Mouse (Mus musculus) midbrain, embryonic 14.5 days (tissue): Measurements from ENCODE around the gene Slc45a1. TPM values are rescaled to one million over a fixed set of nuclear protein-coding genes. Genes with fewer than 3 reads are reported as not detected.
A peak's percentile ranks its signal among the peaks of the same experiment; 100 is the strongest.

Experiments used
- ATAC-seq: fragments of 200-750 bp; cut with Nextera tagmentation; 2 replicates; pipeline ENCODE4 v1.8.0; 2017; ENCODE audit warnings: moderate number of reproducible peaks, moderate library complexity; ENCODE audit not compliant: low FRiP score, low TSS enrichment
- DNase-seq: peaks from one replicate; pipeline ENCODE4 v3.0.0-alpha.2; 2015
- H3K27ac ChIP-seq: fragments of 300-500 bp; sonication (generic); replicated peaks from 2 replicates; pipeline ENCODE4 v1.5.1; 2014; ENCODE audit warnings: mild to moderate bottlenecking, low read depth, low read length, moderate library complexity
- H3K27me3 ChIP-seq: fragments of 300-500 bp; sonication (generic); 2 replicates; pipeline ENCODE4 v1.6.1; 2014; ENCODE audit warnings: low read length, control low read depth, mixed read lengths; ENCODE audit not compliant: control insufficient read depth, insufficient read depth
- H3K36me3 ChIP-seq: fragments of 300-500 bp; sonication (generic); 2 replicates; pipeline ENCODE4 v1.6.1; 2014; ENCODE audit warnings: low read length, control low read depth; ENCODE audit not compliant: control insufficient read depth, insufficient read depth
- H3K4me1 ChIP-seq: fragments of 300-500 bp; sonication (generic); 2 replicates; pipeline ENCODE4 v1.6.1; 2014; ENCODE audit warnings: mild to moderate bottlenecking, antibody characterized with exemption, low read length, control low read depth; ENCODE audit not compliant: control insufficient read depth, insufficient read depth
- H3K4me2 ChIP-seq: fragments of 300-500 bp; sonication (generic); 2 replicates; pipeline ENCODE4 v1.6.1; 2014; ENCODE audit warnings: mild to moderate bottlenecking, low read length, moderate library complexity
- H3K4me3 ChIP-seq: fragments of 300-500 bp; sonication (generic); replicated peaks from 2 replicates; pipeline ENCODE4 v1.5.1; 2014; ENCODE audit warnings: low read depth, low read length
- H3K9ac ChIP-seq: fragments of 300-500 bp; sonication (generic); replicated peaks from 2 replicates; pipeline ENCODE4 v1.6.1; 2014; ENCODE audit warnings: mild to moderate bottlenecking, low read length, moderate library complexity
- H3K9me3 ChIP-seq: fragments of 300-500 bp; sonication (generic); 2 replicates; pipeline ENCODE4 v1.6.1; 2016; ENCODE audit warnings: low read length, control low read depth, mixed read lengths; ENCODE audit not compliant: control insufficient read depth
- WGBS: fragments of 180-500 bp; shearing (Covaris S2); extraction: QIAGEN DNeasy Blood & Tissue Kit; methylation state at CpG from one replicate; pipeline ENCODE4 v1.1.7; 2014; 5-methylcytosine and 5-hydroxymethylcytosine counted together
- polyA plus RNA-seq: library from polyadenylated mRNA; unstranded; fragments of >200 nt; fragmentation: Nextera tagmentation; extraction: Ambion mirVana; gene quantifications from 2 replicates; pipeline ENCODE4 v1.2.1, GENCODE M21; 2014

The Slc45a1 gene
- polyA plus RNA-seq, 1 experiment from 2014 or later, result 28.0 TPM

- Histone ChIP-seq H3K4me2 (no peak overlapping the region), H3K4me3 (no peak overlapping the region), H3K9me3 (peaks cover 2% of the 10 kb centered on the region; the same call in 1 of the 2 replicates), H3K36me3 (no peaks in the 10 kb centered on the region), H3K27ac (no peak overlapping the region), H3K4me1 (peaks cover 6% of the 10 kb centered on the region; the same call in 1 of the 2 replicates), H3K27me3 (no peaks in the 10 kb centered on the region), H3K9ac (no peak overlapping the region)
- WGBS, result 68% methylated on average over 7 of the region's 8 CpGs
- DNase-seq, result no peak
- ATAC-seq, result no peak
Measured at GRCm38 (mm10) chr4:150685778-150686493, 34.0 kb upstream of the Slc45a1 start.

- H3K9ac ChIP-seq, result no peak overlapping the region
- no peak for ATAC-seq
- WGBS, result 64% methylated on average over 15 of the region's 15 CpGs
- H3K9me3 ChIP-seq, result peaks cover 3% of the 10 kb centered on the region; the same call in 1 of the 2 replicates
- no peaks in the 10 kb centered on the region for H3K36me3 ChIP-seq
- no peak overlapping the region for H3K4me2 ChIP-seq
- DNase-seq, result no peak
- H3K4me1 ChIP-seq, result peaks cover 6% of the 10 kb centered on the region; the same call in 1 of the 2 replicates
- H3K27ac ChIP-seq, result no peak overlapping the region
- no peak overlapping the region for H3K4me3 ChIP-seq
- H3K27me3 ChIP-seq, result no peaks in the 10 kb centered on the region
Measured at GRCm38 (mm10) chr4:150685043-150685777, 33.2 kb upstream of the Slc45a1 start.

GRCm38 (mm10) chr4:150680373-150680772, 28.4 kb upstream of the Slc45a1 start:
- Histone ChIP-seq H3K4me1 (no peaks in the 10 kb centered on the region; the same call in 1 of the 2 replicates), H3K27ac (no peak overlapping the region), H3K36me3 (no peaks in the 10 kb centered on the region), H3K27me3 (no peaks in the 10 kb centered on the region), H3K9me3 (peaks cover 3% of the 10 kb centered on the region; the same call in 1 of the 2 replicates), H3K9ac (no peak overlapping the region), H3K4me2 (no peak overlapping the region), H3K4me3 (no peak overlapping the region)
- WGBS, result 85% methylated on average over 5 of the region's 5 CpGs
- ATAC-seq (no peak), DNase-seq (no peak)

GRCm38 (mm10) chr4:150678789-150679188, 26.8 kb upstream of the Slc45a1 start:
- ATAC-seq (no peak), DNase-seq (no peak)
- Histone ChIP-seq H3K9me3 (peaks cover 3% of the 10 kb centered on the region; the same call in 1 of the 2 replicates), H3K36me3 (no peaks in the 10 kb centered on the region), H3K27ac (no peak overlapping the region), H3K9ac (no peak overlapping the region), H3K4me2 (no peak overlapping the region), H3K4me1 (no peaks in the 10 kb centered on the region), H3K27me3 (no peaks in the 10 kb centered on the region), H3K4me3 (no peak overlapping the region)
- 96% methylated on average over 20 of the region's 20 CpGs for WGBS

GRCm38 (mm10) chr4:150677846-150678224, 25.9 kb upstream of the Slc45a1 start:
- Histone ChIP-seq H3K27ac (no peak overlapping the region), H3K4me2 (0 out of 2 replicates have a peak overlapping the region, but pooled peaks have one; percentile 4), H3K9me3 (peaks cover 3% of the 10 kb centered on the region; the same call in 1 of the 2 replicates), H3K36me3 (no peaks in the 10 kb centered on the region), H3K4me1 (no peaks in the 10 kb centered on the region), H3K9ac (no peak overlapping the region), H3K4me3 (no peak overlapping the region), H3K27me3 (no peaks in the 10 kb centered on the region)
- ATAC-seq, result 0 out of 2 replicates have a peak, but pooled peaks have one; percentile 20
- WGBS, result 0% methylated on average over 4 of the region's 4 CpGs
- no peak for DNase-seq

- WGBS, result 9% methylated on average over 10 of the region's 10 CpGs
- Histone ChIP-seq H3K27ac (no peak overlapping the region), H3K27me3 (no peaks in the 10 kb centered on the region), H3K4me2 (0 out of 2 replicates have a peak overlapping the region, but pooled peaks have one; percentile 4), H3K36me3 (no peaks in the 10 kb centered on the region), H3K9me3 (peaks cover 3% of the 10 kb centered on the region; the same call in 1 of the 2 replicates), H3K9ac (no peak overlapping the region), H3K4me1 (no peaks in the 10 kb centered on the region), H3K4me3 (no peak overlapping the region)
- ATAC-seq, result 0 out of 2 replicates have a peak, but pooled peaks have one; percentile 34
- DNase-seq, result peak; percentile 73
Measured at GRCm38 (mm10) chr4:150677126-150677845, 25.3 kb upstream of the Slc45a1 start.

- Histone ChIP-seq H3K9me3 (peaks cover 3% of the 10 kb centered on the region; the same call in 1 of the 2 replicates), H3K4me1 (no peaks in the 10 kb centered on the region), H3K4me3 (no peak overlapping the region), H3K9ac (no peak overlapping the region), H3K4me2 (no peak overlapping the region), H3K27ac (no peak overlapping the region), H3K27me3 (no peaks in the 10 kb centered on the region), H3K36me3 (no peaks in the 10 kb centered on the region)
- DNase-seq, result no peak
- no peak for ATAC-seq
- 79% methylated on average over 13 of the region's 13 CpGs for WGBS
Measured at GRCm38 (mm10) chr4:150676029-150676428, 24.1 kb upstream of the Slc45a1 start.

GRCm38 (mm10) chr4:150675274-150675673, 23.3 kb upstream of the Slc45a1 start:
- Histone ChIP-seq H3K9ac (no peak overlapping the region), H3K9me3 (no peaks in the 10 kb centered on the region), H3K27me3 (no peaks in the 10 kb centered on the region), H3K4me2 (no peak overlapping the region), H3K4me1 (no peaks in the 10 kb centered on the region), H3K36me3 (no peaks in the 10 kb centered on the region), H3K27ac (no peak overlapping the region), H3K4me3 (no peak overlapping the region)
- WGBS, result 96% methylated on average over 10 of the region's 10 CpGs
- ATAC-seq, result no peak
- DNase-seq, result no peak
